Mouse (Mus musculus): ENCODE data around the gene Tbc1d10a.

- TF ChIP-seq CTCF (IDR thresholded peaks at IDR 0.05; ENCODE audit: borderline replicate concordance, insufficient read depth, low read length) = no peak
- no peak for TF ChIP-seq POLR2A (IDR thresholded peaks at IDR 0.05; ENCODE audit: low read depth, low read length)
Observed at GRCm38 (mm10) chr11:4252886-4253285, 66.3 kb downstream of the Tbc1d10a start.

All from embryonic fibroblast, embryonic 13.5 days (primary cell).